Mouse (Mus musculus) spleen, adult 18-20 months (tissue): ENCODE data around the gene Il24.

ENCODE experiments used
- DNase-seq, 2 experiments: peaks; one replicate each; pipeline ENCODE4 v3.0.0; 2022; ENCODE audit warnings: mixed read lengths in 2 of 2

Il24 gene

GRCm38 (mm10) chr1:130850405-130850804 lies 36.8 kb downstream of the Il24 start:
- DNase-seq, result peak in 1 of 2 experiments; percentile 62

DNA sequence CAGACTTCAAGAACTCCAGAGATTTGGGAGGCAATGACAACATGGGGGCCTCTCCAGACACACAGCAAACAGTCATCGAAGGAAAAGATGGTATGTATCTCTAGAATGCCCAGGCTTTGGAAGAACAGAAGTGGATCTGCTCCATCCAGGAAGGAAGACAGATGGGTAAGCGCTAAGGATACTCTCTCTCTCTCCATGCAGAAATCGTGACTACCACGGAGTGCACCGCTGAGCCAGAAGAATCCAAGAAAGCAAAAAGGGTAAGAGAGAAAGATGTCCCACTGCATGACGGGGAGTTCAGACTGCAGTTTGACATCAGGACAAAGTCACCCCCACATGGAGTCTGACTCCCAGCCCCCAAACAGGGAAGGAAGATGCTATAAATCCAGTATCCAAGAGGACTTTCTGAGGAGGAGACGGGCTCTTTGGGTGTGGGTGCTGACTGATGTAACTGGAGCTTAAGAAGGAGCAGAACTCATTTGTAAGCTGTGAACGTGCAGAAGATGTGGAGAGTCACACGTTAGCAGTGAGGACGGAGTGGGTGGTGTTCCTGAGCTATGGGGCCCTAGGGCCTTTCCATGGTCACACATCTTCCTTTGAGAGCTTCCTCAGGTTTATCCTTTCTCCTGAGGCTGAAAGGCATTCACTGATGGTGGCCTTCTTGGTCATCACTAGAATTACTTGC lies 37.6 kb downstream of the Il24 start:
- no peak for DNase-seq

- no peak for DNase-seq
Observed at GRCm38 (mm10) chr1:130844516-130844915, 42.7 kb downstream of the Il24 start.

DNA sequence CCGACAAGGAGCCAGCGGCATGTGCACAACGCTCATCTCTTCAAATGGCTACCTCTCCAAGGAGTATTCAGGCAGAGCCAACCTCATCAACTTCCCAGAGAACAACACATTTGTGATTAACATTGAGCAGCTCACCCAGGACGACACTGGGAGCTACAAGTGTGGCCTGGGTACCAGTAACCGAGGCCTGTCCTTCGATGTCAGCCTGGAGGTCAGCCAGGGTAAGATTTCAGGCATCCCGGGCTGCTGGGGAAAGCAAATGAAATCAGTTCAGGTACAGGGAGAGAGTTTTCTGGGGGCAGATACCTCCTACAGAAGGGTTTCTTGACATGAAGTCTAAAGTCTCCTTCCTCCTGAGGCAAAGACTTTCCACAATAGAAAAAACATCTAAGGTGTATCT lies 45.6 kb downstream of the Il24 start:
- DNase-seq, result no peak

DNA sequence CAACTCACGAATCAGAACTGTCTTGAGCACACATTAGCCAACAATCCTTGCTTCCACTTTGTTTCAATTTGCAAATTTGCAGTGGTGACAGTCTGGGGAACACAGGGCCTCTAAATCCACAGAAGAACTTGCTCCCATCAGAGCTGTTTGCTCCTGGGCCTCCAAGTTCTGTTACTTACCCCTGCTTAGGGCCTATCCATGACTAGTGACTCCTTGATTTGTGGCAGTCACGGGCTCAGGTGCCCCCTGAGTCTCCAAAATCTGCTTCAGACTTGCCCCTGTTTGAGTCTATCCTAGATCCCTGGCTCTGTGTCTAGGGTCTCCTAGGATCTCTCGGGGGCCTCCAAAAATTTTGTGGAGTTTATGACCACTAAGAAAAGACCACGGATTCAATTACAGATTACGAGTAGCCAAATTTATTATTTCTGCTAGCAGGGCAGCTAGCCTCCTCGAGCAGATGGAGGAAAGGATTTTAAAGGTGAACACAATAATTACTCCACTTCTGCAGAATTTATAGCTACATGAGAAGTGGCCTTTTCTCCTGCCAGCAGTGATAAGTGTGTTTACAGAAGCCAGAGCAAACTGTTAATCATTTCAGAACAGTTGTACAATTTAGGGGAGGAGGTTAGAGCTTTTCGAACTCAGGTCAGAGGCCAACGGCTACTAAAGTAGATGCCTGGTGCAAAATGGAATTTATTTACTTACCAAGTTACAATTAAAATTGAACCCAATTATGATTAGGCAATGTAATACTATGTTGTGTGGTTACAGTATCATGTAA lies 46.5 kb downstream of the Il24 start:
- no peak for DNase-seq

DNA sequence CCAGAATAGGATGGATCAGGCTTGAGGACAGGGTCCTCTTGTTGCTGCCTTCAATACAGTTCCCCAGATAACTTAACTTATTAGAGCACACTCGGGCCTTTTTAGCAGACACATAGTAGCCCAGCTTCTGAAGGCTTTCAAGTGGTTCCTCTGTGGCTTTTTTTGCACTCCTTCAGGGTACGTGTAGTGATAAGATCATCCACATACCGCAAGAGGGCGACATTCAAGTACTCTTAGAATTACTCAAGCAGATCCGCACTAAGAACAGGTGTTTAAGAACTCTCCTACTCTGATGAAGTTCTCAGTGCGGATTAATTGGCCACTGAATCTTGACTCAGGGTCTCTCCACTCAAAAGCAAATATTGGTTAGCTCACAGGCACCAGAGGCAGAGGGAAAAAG lies 49.0 kb downstream of the Il24 start:
- DNase-seq, result peak in 1 of 2 experiments; percentile 64

GRCm38 (mm10) chr1:130835161-130835936 lies 51.9 kb downstream of the Il24 start:
- DNase-seq, result no peak

GRCm38 (mm10) chr1:130832230-130833149 lies 54.8 kb downstream of the Il24 start:
- DNase-seq, result no peak
